Mouse (Mus musculus): ENCODE data around the gene Ccdc36. TPM values are rescaled to one million over a fixed set of nuclear protein-coding genes. Genes with fewer than 3 reads are reported as not detected.

Gene Ccdc36
- polyA plus RNA-seq, 2 experiments, result 1.3 to 2.2 TPM

DNA sequence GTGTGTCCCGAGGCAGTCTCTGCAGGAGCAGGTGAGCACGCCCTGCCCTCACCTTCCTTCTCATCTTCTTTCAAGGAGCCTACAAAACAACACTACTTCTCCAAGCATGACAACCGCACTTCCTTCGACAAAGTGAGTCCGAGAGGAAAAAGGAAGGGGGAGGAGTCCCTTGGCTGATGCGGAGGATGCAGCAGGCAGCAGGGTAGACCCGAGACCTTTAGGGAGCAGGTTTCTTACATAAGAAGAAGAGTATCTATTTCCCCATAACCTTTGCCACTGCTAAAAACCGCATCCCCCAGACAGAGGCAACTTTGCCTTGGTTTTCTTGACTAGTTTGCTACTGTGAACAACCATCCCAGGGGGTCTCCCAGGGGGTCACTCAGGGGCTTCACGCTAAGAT, 16.8 kb upstream of the Ccdc36 start:
- 56% methylated on average over 9 of the region's 9 CpGs for WGBS
- no peak overlapping the region for H3K27ac ChIP-seq (replicated peaks; ENCODE audit: low read depth, low read length)

GRCm38 (mm10) chr9:108441236-108441919, 13.1 kb upstream of the Ccdc36 start:
- no peaks in the 10 kb centered on the region for H3K36me3 ChIP-seq (ENCODE audit: control insufficient read depth, insufficient read depth, low read length)
- 83% methylated on average over 11 of the region's 11 CpGs for WGBS
- H3K9me3 ChIP-seq (ENCODE audit: control insufficient read depth, low read length), result no peaks in the 10 kb centered on the region
- DNase-seq (ENCODE audit: low spot score) (peak; percentile 13), ATAC-seq (ENCODE audit: low FRiP score, low read depth) (no peak)
- H3K4me2 ChIP-seq (replicated peaks; ENCODE audit: low read depth, low read length, severe bottlenecking), result no peak overlapping the region
- TF ChIP-seq POLR2A (IDR thresholded peaks at IDR 0.05; ENCODE audit: borderline replicate concordance, extremely low read depth, insufficient read depth, insufficient read length), result no peak
- H3K9ac ChIP-seq (ENCODE audit: low read depth, low read length, severe bottlenecking), result no peak overlapping the region
- no peak overlapping the region for H3K27ac ChIP-seq (replicated peaks; ENCODE audit: low read depth, low read length)
- no peaks in the 10 kb centered on the region for H3K4me1 ChIP-seq (ENCODE audit: control insufficient read depth, insufficient read depth, low read length)
- H3K4me3 ChIP-seq (replicated peaks; ENCODE audit: low read length), result no peak overlapping the region
- H3K27me3 ChIP-seq (ENCODE audit: control insufficient read depth, insufficient read depth, low read length), result no peaks in the 10 kb centered on the region

More for the DNA sequence above, 16.8 kb upstream of the Ccdc36 start:
- Histone ChIP-seq H3K36me3 (ENCODE audit: control insufficient read depth, insufficient read depth, low read length) (peaks cover 18% of the 10 kb centered on the region), H3K4me3 (replicated peaks; ENCODE audit: low read length) (no peak overlapping the region), H3K9ac (ENCODE audit: low read depth, low read length, severe bottlenecking) (no peak overlapping the region), H3K4me1 (ENCODE audit: control insufficient read depth, insufficient read depth, low read length) (peaks cover 7% of the 10 kb centered on the region), H3K4me2 (replicated peaks; ENCODE audit: low read depth, low read length, severe bottlenecking) (no peak overlapping the region), H3K9me3 (ENCODE audit: control insufficient read depth, low read length) (no peaks in the 10 kb centered on the region), H3K27me3 (ENCODE audit: control insufficient read depth, insufficient read depth, low read length) (no peaks in the 10 kb centered on the region)
- DNase-seq (ENCODE audit: low spot score) (no peak), ATAC-seq (ENCODE audit: low FRiP score, low read depth) (no peak)
- TF ChIP-seq POLR2A (IDR thresholded peaks at IDR 0.05; ENCODE audit: borderline replicate concordance, extremely low read depth, insufficient read depth, insufficient read length), result no peak

DNA sequence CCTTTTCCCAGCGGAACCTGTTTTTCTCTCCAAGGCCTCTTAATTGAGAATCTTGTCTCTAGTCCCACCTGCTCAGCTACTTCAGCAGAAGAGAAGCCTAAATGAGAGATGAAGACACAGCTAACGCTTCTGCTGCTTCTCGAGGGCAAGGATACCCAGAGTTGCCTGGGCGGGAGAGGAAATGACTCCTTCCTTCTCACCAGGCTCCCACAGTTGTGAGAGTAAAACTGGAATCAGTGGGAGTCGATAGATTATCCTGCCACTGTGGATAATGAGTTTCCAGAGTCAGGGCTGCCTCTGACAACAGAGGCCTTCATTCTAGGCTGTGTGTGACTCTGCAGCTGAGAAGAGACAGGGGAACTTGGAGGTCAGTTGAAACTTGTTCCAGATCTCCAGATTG, 12.2 kb upstream of the Ccdc36 start:
- DNase-seq (ENCODE audit: low spot score), result no peak
- H3K27me3 ChIP-seq (ENCODE audit: control insufficient read depth, insufficient read depth, low read length), result no peaks in the 10 kb centered on the region
- no peak overlapping the region; the same call in 1 of the 2 replicates for H3K9ac ChIP-seq (ENCODE audit: low read depth, low read length, severe bottlenecking)
- no peaks in the 10 kb centered on the region for H3K4me1 ChIP-seq (ENCODE audit: control insufficient read depth, insufficient read depth, low read length)
- no peak for ATAC-seq (ENCODE audit: low FRiP score, low read depth)
- no peak overlapping the region for H3K4me3 ChIP-seq (replicated peaks; ENCODE audit: low read length)
- no peaks in the 10 kb centered on the region for H3K9me3 ChIP-seq (ENCODE audit: control insufficient read depth, low read length)
- no peak overlapping the region for H3K4me2 ChIP-seq (replicated peaks; ENCODE audit: low read depth, low read length, severe bottlenecking)
- no peak overlapping the region for H3K27ac ChIP-seq (replicated peaks; ENCODE audit: low read depth, low read length)
- 64% methylated on average over 5 of the region's 5 CpGs for WGBS
- no peak for TF ChIP-seq POLR2A (IDR thresholded peaks at IDR 0.05; ENCODE audit: borderline replicate concordance, extremely low read depth, insufficient read depth, insufficient read length)
- no peaks in the 10 kb centered on the region for H3K36me3 ChIP-seq (ENCODE audit: control insufficient read depth, insufficient read depth, low read length)

DNA sequence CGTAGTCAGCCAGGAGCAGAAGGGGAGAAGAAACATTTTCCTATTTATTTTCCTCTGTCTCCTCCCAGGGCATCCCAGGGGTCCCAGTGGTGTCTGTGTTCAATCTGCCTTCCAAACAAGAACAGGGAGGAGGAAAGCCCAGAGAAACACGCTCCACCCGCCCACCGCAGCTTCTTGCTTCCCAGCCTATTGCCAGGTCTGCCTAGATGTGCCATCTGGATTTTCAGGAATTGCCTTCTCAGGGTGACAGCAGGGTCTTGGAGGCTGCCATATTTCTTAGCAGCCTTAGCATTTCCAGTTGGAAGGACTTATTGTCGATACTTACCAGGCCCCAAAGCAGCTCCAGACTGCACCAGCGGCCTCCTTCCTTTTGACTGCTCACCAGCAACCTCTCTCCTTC, 10.9 kb upstream of the Ccdc36 start:
- TF ChIP-seq POLR2A (IDR thresholded peaks at IDR 0.05; ENCODE audit: borderline replicate concordance, extremely low read depth, insufficient read depth, insufficient read length), result no peak
- no peaks in the 10 kb centered on the region for H3K4me1 ChIP-seq (ENCODE audit: control insufficient read depth, insufficient read depth, low read length)
- 80% methylated on average over 6 of the region's 6 CpGs for WGBS
- no peak for DNase-seq (ENCODE audit: low spot score)
- no peak overlapping the region for H3K9ac ChIP-seq (ENCODE audit: low read depth, low read length, severe bottlenecking)
- no peaks in the 10 kb centered on the region for H3K36me3 ChIP-seq (ENCODE audit: control insufficient read depth, insufficient read depth, low read length)
- no peak overlapping the region for H3K4me2 ChIP-seq (replicated peaks; ENCODE audit: low read depth, low read length, severe bottlenecking)
- no peak overlapping the region for H3K4me3 ChIP-seq (replicated peaks; ENCODE audit: low read length)
- H3K9me3 ChIP-seq (ENCODE audit: control insufficient read depth, low read length), result no peaks in the 10 kb centered on the region
- H3K27ac ChIP-seq (replicated peaks; ENCODE audit: low read depth, low read length), result no peak overlapping the region
- no peak for ATAC-seq (ENCODE audit: low FRiP score, low read depth)
- H3K27me3 ChIP-seq (ENCODE audit: control insufficient read depth, insufficient read depth, low read length), result no peaks in the 10 kb centered on the region

- no peak within 1 kb of the TSS for H3K4me2 ChIP-seq (replicated peaks; ENCODE audit: low read depth, low read length, severe bottlenecking)
- ATAC-seq (ENCODE audit: low FRiP score, low read depth) (no peak), DNase-seq (ENCODE audit: low spot score) (no peak)
- H3K9ac ChIP-seq (ENCODE audit: low read depth, low read length, severe bottlenecking), result no peak within 1 kb of the TSS
- H3K27me3 ChIP-seq (ENCODE audit: control insufficient read depth, insufficient read depth, low read length), result no peaks in the 10 kb centered on the region
- no peaks in the 10 kb centered on the region for H3K4me1 ChIP-seq (ENCODE audit: control insufficient read depth, insufficient read depth, low read length)
- H3K4me3 ChIP-seq (replicated peaks; ENCODE audit: low read length), result no peak within 1 kb of the TSS
- no peaks in the 10 kb centered on the region for H3K9me3 ChIP-seq (ENCODE audit: control insufficient read depth, low read length)
- 79% methylated on average over 3 of the region's 3 CpGs for WGBS
- no peak within 1 kb of the TSS for H3K27ac ChIP-seq (replicated peaks; ENCODE audit: low read depth, low read length)
- TF ChIP-seq POLR2A (IDR thresholded peaks at IDR 0.05; ENCODE audit: borderline replicate concordance, extremely low read depth, insufficient read depth, insufficient read length), result no peak
- H3K36me3 ChIP-seq (ENCODE audit: control insufficient read depth, insufficient read depth, low read length), result no peaks in the 10 kb centered on the region
Measured at GRCm38 (mm10) chr9:108436182-108436581, 7.9 kb upstream of the Ccdc36 start, which contains the start of gene BC048562. TSS of gene BC048562 (plus strand) at chr9:108436482.

Measured in limb, embryonic 14.5 days (tissue).